Mouse (Mus musculus) heart, adult 8-10 months (tissue): ENCODE measurements around the gene Srebf1. TPM values are rescaled to one million over a fixed set of nuclear protein-coding genes. Genes with fewer than 3 reads are reported as not detected.
A peak's percentile ranks its signal among the peaks of the same experiment; 100 is the strongest.

ENCODE experiments used
- DNase-seq: peaks from one replicate; pipeline ENCODE4 v3.0.0; 2022; ENCODE audit warnings: low spot score
- total RNA-seq, 4 experiments: library from RNA; stranded (reverse); gene quantifications; 2 replicates each; pipeline ENCODE4 v1.2.4; 2022

Gene Srebf1
- total RNA-seq, result 10 to 100 TPM; 31.0 to 42.3 (median 36.5) TPM

DNA sequence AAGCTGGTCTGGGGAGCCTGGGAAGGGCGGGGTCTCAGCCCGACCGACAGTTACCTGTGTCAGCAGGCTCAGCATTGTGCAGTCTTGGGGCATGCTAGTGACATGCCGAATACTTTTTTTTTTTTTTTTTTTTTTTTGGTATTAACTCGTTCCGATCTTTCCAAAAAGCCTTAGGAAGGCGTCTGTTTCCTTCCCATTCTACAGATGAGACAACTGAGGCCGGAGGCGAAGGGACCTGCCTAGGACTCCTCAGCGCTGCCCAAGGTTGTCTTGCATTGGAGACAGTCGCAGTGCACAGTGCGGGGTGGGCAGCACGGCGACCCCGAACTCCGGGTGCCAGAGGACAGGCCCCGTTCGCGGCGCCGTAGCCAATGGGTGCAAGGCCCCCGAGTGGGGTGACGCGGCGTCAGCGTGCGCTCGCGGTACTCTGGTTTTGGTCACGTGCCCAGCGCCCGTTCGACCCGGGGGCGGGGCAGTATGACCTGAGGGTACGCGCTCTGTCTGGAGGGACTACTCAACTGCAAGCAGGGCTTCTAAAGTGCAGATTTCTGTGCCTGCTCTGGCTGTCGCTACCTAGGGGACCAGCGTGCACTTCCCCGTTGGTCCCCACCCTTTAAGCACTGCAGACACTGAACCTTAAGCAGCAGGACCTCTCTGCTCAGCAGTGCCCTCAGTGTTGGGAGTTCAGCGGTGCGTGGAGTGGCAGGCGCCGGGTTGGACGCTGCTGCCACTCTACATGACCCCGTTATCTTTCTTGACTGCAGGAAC is at the start of gene Srebf1:
Gene Srebf1, minus strand, starts transcription at position 113 of the 768 bp plus-strand sequence.
- DNase-seq, result peak; percentile 67

DNA sequence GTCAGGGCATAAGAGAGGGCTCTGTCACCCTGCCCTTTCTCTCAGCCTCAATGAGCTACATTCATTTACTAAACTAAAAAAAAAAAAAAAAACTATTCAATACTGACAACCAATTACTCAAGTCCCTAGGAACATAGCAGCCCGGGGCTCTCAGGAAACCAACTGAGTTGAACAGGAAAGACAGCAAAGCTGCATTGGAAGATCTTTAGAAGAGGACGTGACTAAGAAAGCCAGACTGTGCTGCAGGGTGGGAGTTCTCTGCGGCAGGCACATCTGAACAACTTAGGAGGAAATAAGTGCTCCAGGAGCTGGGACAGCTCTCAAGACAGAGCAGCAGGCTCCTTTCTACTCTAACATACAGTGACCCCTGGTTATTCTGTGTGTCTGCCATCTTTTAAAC is 46.2 kb upstream of the Srebf1 start:
- DNase-seq, result no peak

DNA sequence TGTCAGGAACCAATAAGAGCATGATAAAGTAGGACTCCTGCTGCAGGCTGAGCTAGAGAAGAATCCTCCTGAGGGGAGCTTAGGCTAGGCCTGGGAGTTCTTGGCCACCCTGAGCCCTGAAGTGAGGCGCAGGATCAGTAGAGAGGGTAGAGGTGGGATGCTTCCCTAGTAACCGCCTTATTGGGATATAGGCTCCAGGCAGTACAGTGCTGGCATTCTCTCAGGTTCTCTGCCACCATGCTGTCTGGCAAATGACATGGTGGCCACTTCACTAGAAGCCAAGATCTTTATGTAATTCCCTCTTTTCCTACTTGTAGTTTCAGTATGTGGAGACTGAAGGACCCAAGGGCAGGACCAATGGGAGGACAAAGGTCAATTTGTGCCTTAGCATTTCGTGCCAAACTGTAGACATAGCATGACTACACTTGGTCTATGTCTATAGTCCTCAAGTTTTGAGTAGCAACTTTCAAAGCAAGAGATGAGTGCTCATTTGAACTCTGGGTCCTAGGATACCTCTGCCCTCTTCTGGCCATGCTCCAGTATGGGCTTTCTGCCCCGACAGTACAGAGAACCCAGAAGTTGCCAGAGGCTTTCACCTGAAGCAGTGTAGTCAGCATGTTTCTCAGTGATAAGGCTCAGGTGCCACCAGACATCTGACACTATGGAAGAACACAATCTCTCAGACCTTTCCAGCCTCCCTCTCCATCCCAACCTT is 43.0 kb upstream of the Srebf1 start:
- DNase-seq, result no peak

DNA sequence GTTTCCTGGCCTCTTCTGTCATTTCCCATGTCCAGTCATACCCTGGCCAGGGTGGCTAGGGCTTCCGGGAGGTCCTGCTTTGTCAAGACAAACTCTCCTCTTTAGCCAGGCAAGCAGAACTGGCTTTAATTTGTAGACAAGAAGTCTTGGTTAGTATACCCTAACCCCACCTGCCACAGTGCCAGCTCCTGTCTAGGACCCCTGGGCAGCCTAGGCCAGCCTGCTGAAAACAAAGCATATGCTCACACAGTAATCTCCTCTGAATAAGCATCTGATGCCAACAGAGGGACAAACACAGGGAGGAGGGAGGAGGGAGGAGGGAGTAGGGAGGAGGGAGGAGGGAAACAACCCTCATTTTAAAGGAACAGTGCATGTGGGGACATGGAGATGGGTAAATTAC is 42.3 kb upstream of the Srebf1 start:
- no peak for DNase-seq

DNA sequence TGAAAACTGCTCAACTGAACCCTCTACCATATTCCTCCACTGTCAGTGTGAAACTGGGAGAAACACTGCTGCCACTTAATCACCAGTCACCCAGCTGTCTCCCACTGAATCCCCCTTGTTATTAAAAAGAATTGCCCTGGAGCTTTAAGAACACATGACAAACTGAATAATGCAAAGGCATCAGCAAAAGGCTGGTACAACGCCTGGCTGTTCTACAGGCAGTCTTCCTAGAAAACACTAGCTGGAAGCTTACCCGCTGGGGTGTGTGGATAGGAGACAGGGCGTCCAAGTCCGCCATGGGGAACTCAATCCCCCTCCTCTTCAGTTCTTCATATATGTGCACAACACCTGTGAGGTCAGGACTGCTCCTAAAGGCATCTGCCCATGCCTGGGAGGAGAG is 40.0 kb upstream of the Srebf1 start:
- DNase-seq, result no peak

DNA sequence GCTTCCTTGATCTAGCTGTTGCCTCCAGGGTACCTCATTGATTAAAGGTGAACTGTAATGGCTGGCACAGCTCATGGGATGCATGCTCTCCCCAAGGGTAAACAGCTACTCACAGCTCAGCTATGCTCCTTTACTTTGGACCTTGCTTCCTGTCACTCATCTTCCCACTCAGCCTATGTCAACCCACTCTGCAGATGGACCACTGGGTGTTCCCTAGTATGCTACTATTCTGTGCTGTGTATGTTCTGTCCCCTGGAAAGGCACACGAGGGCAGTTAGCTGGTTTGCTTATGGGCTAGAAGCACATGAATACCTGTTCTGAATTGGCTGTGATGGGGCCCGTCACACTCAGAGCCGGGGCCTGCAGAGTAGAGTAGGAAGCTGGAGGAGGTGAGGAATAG is 38.4 kb upstream of the Srebf1 start:
- no peak for DNase-seq

DNA sequence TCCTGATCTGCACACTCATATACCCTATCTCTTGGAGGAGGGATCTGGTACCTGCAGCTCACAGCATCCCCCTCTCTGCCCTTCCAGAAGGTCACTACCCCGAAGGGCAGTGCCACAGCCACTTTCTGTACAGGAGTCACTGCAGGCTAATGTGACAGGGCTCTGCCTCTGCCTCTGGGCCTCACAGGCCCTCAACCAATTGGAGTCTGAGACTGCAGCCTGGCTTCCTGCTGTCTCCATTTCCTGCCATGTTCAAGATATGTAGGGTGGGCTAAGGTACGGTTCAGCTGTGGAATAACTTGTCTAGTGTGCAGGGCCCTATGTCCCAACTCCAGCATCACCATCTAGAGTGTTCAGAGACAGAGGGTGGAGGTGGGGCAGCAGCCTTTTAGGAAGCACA is 35.3 kb upstream of the Srebf1 start:
- no peak for DNase-seq

DNA sequence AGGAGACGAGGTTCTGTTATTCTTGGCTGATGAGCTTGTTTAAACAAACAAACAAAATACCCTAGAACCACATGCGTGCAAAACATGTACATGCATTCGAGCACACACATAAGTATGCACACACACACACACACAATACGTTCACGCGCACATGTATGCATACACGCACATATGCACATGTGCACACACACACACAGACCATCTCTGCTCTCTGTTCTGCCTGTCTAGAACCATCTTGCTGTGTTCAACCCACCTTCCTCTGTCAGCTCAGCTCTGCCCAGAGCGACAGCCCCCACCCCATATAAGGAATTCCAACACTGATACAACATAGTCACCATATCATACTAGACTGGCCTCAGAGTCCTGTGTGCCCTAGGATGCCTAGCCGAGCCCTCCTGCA is 34.3 kb upstream of the Srebf1 start:
- no peak for DNase-seq

DNA sequence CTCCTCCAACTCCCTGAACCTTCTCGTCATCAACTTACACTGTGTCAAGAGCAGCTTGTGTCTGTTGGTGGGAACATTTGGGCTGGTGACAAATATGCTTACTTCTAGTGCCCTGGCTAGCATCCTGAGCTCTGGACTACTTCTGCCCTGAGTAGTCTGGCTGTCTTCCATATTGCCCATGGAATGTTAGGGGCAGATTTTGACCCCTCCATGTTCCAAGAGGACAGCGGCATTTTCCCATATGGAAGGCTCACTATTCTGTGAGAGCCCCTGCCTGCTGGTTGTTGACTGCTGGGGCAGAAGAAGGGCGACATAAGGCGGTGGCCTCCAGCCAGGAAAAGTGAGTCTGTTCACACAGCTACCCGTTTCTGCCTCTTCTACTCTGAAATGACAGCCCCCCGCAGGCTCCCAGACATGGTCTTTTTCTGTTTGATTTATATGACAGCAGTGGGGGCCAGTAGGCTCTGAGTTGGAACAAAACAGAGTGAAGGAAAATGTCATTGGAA is 33.8 kb upstream of the Srebf1 start:
- DNase-seq, result no peak

DNA sequence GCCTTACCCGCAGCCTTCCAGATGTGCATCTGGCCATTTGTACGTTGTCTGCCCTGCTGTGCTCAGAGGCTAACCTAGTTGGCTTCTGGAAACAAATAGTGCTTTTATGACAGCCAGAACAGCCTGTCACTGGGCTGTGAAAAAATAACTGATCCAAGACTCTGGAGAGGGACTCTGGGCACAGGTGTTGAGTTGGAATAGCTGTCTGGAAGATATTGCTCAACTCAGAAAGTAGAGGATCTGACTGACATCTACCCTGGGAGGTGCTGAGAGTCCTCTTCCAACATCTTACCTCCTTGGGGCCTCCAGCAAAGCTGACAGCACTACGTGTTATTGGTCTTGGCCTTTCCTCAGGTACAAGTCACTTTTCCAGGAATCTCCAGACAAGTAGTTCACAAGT is 33.3 kb upstream of the Srebf1 start:
- no peak for DNase-seq

DNA sequence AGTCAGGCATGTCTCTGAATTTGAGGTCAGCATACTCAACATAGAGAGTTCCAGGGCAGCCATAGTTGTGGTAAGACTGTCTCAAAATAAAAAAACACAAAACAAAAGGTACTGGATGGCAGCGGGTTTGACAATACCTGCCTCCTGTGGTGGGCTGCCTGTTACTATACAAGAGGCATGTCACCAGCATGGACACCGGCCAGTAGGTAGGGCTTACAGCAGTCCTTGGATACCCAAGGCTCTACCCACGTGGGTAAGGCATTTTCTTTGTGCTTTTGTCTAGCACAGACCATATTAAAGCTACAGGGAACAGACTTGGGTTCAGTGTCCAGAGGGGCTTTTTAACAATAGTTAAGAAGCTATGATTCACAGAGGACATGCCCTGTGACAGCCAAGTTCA is 32.8 kb upstream of the Srebf1 start:
- DNase-seq, result no peak

DNA sequence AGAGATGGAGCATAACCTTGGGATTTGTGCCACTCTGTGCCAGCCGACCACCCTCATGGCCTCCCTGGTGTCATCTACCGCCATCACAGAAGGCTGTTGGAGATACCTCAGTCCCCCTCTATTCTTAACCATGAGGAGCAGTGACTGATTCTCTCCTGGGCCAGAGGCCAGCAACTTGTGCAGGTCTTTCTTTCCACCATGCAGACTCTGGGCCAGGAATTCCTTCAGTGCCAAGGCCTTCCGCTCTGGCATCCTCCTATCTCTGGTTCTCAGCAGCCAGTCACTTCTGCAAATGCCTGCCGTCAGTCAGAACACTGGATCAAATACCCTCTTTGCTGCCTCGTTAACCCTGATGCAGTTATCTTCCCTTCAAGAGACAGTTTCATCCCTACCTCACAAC is 31.9 kb upstream of the Srebf1 start:
- peak; percentile 41 for DNase-seq

DNA sequence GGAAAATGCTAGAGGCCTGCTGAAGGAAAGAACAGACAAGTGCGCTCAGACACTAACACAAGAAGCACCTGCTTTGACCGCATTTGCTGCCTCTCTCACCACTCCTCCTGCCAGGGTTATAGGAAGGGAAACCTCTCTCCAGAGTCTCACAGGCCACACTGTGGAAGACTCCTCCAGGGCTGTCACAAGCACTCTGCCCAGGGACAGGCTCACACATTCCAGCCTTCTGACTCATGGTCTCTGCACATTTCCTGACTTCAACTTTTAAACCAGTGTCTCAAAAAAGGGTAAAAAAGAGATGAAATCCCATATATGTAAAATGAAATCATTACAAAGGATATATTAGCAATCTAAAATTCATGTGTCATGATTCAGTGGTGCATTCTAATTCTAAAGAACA is 31.2 kb upstream of the Srebf1 start:
- DNase-seq, result no peak

DNA sequence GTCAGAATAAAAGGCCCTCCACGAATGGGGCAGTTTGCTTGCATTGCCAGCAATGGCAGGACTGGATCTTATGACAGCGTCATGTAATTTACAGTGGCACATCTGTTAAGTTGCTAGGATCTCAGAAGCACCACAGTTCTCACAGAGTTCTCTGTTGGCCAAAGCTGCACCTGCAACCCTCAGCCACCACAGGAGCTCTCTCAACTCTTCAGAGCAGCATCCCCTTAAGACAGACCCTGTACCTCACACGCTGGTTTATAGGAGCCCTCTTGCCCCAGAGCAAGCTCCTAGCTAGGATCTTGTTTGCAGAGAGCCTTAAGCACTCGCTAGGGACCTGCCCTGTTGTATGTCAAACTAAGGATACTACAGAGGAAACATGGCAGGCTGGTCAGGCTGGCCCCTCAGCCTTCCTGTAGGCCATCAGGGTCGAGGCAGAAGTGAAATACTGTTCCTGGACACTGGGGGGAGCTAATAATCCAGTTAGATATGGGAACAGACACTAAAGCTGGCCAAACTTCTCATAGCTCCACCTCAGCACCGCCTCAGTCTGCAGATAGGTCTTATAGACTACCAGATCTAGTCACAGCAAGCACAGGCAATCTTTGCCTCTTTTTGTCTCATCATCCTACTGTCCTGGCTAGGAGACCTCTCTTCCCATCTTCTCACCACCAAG is 28.7 kb upstream of the Srebf1 start:
- peak; percentile 71 for DNase-seq

DNA sequence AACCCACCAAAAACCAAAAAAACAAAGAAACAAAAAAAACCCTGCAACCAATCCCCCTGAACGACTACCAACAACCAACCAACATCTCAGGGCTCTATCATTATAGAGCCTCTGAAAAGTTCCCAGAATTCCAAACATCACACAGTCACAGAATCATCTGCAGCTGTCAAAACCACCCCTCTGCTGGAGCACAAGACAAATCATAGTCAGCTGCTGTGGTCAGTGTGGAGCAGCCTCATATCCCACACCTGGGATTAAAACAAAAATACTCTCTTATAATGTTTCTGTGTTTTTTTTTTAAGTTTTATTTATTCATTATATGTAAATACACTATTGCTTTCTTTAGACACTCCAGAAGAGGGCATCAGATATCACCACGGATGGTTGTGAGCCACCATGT is 27.5 kb upstream of the Srebf1 start:
- no peak for DNase-seq

DNA sequence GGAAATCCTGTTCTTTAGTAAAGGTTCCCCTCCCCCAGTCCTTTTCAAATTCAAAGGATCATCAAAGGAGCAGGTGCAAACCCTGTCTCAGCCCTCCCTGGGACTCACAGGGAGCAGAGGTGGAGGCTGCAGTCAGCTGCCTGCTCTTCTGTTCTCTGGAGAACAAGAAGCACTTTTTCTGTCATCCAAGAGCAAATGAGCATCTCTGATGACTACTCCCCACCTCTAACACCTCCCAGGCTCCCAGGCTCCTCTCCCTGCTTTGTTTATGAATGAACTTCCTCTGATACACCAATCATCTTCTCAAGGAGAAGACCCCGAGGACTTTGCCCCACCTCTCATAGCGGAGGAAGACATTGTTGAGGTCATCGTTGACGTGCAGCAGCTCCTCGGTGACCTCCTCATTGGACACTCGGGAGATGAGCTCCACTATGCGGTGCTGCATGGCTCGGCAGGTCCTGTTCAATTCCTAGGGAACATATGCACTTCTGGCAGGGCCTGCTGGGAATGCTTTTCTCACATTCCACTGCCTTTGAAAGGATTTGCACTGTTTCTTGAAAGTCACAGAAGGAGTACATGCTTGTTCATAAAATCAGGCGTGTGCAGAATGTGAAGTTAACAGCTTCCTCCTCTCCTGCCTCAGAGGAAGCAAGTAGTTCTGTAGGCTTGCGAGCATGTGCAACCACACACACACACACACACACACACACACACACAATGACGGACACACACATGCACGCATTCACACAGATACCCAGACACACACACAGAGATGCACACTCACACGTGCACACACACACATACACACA is 26.4 kb upstream of the Srebf1 start:
- DNase-seq, result no peak

DNA sequence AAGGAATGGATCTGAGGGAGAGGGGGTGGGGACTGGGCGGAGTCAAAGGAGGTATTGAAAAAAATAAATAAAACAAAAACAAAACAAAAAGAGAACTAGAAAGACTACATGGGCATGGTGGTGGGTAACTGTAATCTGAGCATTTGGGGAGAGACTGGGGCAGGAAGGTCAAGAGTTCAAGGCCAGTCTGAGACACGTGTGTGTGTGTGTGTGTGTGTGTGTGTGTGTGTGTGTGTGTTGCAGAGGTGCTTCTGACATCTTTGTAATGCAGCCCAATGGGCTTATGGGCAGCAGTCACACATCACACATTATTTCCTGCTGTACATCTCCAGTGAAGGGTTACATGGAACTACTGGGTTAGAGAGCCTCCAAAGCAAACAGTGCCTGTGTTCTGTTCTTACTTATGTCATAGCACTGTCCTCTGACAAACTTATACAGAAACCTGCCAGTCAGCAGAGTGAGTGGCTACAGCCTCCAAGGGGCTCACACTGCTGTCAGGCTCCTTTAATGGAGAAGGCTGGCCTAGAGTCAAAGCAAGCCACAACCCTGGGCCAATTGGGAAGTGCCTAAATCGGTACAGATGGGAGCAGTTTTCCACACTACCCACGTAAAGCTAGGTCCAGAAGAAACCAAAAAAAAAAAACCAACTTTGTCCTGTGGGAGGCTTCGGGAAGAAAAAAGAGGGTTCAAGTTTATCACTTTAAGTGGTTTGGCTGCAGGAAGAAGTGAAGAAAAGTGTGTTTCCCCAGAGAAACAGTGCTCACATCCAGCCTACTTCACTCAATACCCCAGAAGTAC is 25.6 kb upstream of the Srebf1 start:
- no peak for DNase-seq

DNA sequence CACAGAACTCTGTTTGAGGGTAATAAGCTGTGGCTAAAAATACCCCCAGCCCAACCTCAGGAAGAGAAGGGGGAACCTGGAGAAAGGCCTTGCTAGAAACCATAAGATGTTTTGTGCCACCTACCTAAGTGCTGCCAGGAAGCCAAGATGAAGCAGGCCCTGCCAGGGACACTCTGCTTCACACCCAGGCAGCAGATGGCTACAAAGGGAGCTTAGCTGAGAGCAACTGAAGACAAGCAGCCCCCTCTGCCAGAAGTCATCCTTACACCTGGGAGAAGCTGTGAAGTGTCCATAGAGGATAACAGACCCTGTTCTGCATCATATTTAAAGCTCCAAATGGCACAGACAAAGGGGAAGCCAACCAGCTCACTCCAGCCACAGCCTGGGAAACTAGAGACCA is 23.7 kb upstream of the Srebf1 start:
- no peak for DNase-seq

DNA sequence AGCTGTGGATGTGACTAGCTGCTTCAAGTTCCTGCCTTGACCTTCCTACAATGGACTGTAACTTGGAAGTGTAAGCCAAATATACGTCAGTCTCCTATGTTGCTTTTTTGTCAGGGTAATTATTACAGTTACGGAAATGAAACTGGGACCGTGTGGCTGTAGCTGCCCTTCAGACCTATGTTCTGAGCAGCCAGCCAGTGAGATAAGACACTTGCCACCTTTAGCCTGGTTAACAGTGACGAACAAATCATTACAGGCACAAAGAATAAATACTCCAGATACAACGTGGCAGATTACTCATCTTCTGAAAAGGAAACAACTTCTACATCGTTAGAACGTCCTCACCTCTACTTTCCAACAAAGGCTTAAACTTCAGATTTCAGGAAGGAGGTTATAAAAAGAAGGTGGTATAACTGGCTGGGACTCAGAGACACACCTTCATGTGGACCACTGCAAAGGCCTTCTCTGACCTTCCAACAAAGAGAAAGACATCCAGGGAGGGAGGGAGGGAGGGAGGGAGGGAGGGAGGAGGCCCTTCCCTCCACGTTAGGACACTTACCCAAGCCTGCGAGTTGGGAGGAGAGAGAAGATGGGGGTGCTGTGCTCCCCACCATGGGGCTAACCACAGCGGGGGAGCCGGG is 22.2 kb upstream of the Srebf1 start:
- DNase-seq, result no peak

DNA sequence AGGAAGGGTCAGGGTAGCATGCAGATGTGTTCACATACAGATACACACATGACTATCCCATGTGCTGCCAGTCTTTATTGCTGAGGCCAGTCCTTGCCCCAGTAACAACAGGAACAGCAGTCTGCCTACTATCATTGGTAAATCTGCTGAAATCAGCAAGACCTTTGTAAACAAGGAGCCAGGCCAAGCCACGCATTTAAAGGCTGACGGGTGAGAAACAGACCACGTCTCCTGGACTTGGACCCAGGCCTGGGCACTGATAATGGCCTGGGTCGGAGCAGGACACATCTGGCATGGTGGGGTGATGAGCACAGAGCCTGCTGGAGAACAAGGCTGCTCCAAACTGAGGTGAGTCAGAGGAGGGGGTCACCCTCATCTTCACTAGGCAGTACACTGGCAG is 18.1 kb upstream of the Srebf1 start:
- DNase-seq, result no peak
